Mouse (Mus musculus) bone marrow macrophage, adult 2 months (primary cell): ENCODE results near the gene Slc25a48.

Experiments used
- CTCF ChIP-seq: IDR thresholded peaks from 2 replicates; pipeline ENCODE4 v1.5.1; 2012; ENCODE audit warnings: low read depth, mild to moderate bottlenecking, low read length, moderate library complexity
- POLR2A ChIP-seq: IDR thresholded peaks from 2 replicates; pipeline ENCODE4 v1.6.1; 2012; ENCODE audit warnings: mild to moderate bottlenecking, low read depth, low read length, borderline replicate concordance

- TF ChIP-seq CTCF (peak; percentile 17; the same call in 1 of the 2 replicates), POLR2A (no peak)
Measured at GRCm38 (mm10) chr13:56422072-56422723, 16.0 kb upstream of the Slc25a48 start.
